Mouse (Mus musculus) mesoderm, embryonic 11.5 days (tissue): Measurements from ENCODE around the gene Tnfrsf1a.

Source experiments
- DNase-seq: peaks from one replicate; pipeline ENCODE4 v3.0.0-alpha.2; 2012; ENCODE audit warnings: low read depth, low spot score

Tnfrsf1a gene

GRCm38 (mm10) chr6:125322794-125323193, 26.4 kb upstream of the Tnfrsf1a start:
- DNase-seq: no peak

DNA sequence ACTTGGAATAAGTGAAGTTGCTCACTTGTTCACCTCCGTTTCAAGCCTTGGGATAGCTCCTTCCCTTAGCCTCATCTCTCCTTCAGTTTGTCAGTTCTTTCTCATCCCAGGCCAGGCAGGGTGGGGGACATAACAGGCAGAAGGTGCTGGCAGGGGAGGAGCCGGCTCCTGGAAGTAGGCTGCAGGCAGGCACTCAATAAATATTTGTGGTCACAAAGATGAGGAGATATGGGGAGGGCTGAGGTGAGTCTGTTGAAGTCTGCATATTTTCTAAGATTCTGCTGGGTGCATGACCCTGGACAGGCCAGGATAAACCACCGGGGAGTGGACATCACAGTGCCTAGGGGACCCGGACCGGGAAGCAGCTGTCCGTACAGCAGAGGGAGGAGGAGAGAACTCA, 25.6 kb upstream of the Tnfrsf1a start:
- no peak for DNase-seq

GRCm38 (mm10) chr6:125325337-125325736, 23.8 kb upstream of the Tnfrsf1a start:
- no peak for DNase-seq

- DNase-seq: no peak
Measured at GRCm38 (mm10) chr6:125328243-125328642, 20.9 kb upstream of the Tnfrsf1a start.

DNA sequence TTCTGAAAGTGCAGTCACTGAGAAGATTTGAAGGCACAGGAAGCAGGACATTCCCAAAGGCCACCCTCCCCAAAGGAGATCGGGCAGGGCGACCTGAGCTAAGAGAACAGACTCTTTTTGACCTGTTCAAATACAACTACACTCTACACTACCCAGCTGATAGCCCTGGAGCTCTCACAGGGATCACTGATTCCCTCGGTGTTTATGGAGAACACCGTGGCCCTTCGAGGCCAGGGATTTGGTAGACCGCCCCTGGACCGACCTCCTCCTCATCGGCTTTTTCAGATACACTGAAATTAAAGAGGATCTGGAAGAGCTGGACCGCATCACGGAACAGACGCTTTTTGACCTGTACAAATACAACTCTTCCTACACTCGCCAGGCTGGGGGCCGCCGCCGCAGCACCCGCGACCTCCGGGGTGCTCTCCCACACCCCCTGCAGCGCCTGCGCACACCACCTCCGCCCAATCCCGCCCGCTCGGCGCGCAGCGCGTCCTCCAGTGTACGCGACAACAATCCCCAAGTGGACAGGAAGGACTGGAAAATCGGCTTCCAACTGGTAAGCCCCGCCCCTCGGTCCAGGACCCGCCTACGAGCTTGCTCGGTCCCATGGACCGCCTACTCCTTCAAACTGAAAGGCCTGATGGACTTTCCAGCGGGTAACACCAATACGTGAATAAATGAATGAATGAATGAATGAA, 18.4 kb upstream of the Tnfrsf1a start:
- DNase-seq: peak; percentile 87

GRCm38 (mm10) chr6:125333112-125333899, 15.9 kb upstream of the Tnfrsf1a start:
- no peak for DNase-seq

GRCm38 (mm10) chr6:125334356-125334755, 14.8 kb upstream of the Tnfrsf1a start:
- DNase-seq: no peak

- DNase-seq: no peak
Measured at GRCm38 (mm10) chr6:125338791-125339660, 10.1 kb upstream of the Tnfrsf1a start.

DNA sequence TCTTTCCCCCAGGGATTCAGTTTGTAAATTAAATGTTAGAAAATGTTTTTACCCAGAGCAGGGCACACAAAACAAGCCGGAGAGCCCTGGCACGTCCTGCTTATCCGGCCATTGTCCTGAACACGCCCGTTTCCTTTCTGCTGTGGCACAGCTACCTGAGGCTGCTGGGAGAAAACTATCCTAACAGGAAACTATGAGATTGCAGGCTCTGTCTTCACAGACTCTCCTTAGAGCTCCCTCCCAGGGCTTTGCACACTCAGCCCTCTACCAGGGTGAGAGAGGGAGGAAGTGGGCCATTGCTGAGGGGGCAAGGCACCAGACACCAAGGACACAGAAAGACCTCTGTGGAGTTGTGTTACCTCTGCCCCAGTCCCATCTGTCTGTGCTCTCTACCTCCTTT, 8.9 kb upstream of the Tnfrsf1a start:
- DNase-seq: no peak

DNA sequence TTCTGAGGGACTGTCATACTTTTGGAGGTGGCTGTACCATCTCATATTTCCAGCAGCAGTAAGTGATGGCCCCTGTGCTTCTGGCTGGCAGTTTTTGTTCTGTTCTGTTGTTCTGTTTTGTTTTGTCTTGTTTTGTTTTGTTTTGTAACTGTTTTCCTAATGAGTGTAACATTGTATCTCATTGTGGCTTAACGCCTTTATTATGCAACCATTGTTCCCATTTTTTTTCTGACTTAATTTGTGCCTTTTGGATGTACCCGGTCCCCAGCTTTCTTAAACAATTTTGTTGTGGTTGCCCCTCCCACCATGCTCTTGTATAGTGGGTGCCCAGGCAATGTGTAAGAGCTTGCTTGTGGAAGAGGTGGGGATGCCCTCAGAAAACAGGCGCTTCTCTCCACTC, 7.0 kb upstream of the Tnfrsf1a start:
- DNase-seq: no peak

GRCm38 (mm10) chr6:125344084-125344483, 5.1 kb upstream of the Tnfrsf1a start:
- no peak for DNase-seq

- DNase-seq: no peak
Measured at GRCm38 (mm10) chr6:125344866-125345265, 4.3 kb upstream of the Tnfrsf1a start.

DNA sequence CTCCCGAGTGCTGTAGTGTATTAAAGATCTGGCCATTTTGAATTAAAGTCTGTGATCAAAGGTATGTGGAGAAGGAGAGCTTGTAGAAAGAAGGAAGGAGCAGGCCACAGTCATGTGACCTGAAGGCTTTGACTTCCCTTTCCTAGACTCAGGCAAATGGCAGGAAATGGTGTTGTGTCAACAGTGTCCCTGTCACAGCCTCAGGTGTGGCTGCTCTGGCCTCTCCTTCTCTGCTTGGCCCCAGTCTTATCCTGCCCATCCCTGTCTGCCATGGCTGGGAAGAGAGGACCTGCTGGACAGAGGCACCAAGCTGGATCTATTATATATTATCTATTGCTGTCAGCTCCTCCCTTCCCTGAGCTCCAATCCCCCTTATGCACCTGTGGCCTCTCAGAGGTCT, 3.5 kb upstream of the Tnfrsf1a start:
- no peak for DNase-seq

DNA sequence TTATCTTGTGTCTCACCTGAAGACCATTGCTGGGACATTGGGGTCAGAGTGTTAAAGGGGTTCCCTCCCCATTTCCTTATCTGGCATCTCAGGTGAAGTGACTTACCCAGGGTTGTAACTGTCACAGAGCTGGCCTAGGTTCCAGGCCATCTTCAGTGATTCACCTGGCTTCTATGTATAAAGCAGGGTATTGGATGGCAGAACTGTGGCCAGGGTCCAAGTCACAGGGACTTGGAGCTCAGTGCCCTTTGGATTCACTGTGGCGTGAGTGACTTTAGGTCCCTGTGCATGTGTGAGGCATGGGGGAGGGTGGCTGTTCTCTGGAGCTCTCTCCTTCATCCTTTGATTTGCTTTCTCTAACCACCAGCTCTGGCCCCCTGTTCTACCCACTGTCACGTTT, 3.1 kb upstream of the Tnfrsf1a start:
- no peak for DNase-seq

GRCm38 (mm10) chr6:125349575-125350230, 541 bp downstream of the Tnfrsf1a start:
- DNase-seq: peak; percentile 73

DNA sequence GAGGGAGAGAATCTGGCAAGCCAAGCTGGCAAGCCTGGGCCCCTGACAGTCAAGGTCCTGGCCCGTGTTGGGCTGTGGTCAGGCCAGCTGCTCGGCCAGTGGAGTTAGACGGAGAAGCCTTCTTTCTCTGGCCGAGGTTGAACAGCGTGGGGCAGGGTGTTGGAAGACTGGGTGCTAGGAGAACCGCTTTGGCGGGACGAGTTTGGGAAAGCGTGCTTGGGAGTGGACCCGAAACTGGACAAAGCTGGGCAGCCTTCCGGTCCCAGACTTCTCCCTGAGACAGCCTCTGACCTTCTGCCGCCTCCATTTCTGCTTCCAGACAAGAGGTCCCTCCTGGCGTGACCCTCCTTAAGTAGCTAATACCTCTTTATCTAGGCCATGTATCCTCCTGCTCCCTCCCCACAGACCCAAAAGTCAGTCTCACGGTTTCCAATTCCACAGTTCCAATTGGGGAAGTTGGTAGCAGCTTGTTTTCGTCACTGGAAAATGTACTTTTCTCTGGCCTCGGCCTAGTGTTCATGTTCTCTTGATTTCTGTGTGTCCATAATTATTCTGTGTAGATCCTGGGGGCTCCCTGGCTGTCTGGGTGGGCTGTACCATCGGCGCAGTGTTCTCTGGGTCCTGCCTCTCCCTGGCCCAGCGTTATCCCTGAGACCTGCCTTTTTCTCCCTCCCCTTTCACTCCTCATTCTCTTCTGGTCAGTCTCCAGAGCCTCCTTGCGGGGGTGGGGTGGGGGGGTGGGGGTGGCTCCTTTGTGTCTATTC, 1.3 kb downstream of the Tnfrsf1a start:
- no peak for DNase-seq

- DNase-seq: no peak
Measured at GRCm38 (mm10) chr6:125350995-125351324, 1.8 kb downstream of the Tnfrsf1a start.

DNA sequence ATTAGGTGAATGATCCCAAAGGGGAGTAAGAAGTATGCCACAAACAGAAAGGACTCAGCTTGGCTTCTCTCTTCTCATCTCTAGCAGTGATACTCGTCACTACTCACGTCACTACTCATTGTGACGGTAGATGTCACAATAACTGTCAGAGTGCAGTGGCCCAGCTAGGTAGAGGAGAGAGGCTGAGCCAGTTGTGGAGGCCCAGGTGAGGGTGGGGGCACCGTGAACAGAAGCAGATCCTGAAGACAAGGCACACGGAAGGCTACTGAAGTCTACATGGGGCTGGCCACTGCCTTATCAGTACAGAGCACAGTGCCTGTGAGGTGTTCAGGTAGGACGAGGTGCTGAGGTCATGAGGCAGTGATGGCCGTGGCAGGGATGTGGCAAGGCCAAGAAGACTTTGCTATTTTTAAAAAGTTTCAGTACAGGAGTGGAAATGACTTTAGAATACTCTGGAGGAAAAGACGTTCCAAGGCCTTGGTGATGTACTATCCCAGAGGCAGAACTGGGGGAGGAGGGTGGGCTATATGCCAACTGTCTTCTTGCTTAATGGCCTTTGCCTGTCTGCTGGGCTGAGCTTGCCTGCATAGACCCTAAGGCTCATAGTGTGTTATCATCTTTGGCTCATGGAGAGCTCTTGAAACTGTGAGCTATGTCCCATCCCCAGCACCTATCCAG, 2.3 kb downstream of the Tnfrsf1a start:
- DNase-seq: no peak

GRCm38 (mm10) chr6:125352046-125352384, 2.9 kb downstream of the Tnfrsf1a start:
- no peak for DNase-seq

- DNase-seq: no peak
Measured at GRCm38 (mm10) chr6:125352811-125353210, 3.6 kb downstream of the Tnfrsf1a start.

- no peak for DNase-seq
Measured at GRCm38 (mm10) chr6:125353221-125353620, 4.1 kb downstream of the Tnfrsf1a start.
